Mouse (Mus musculus) neural tube, embryonic 12.5 days (tissue): Measurements from ENCODE around the gene Scamp1. TPM values are rescaled to one million over a fixed set of nuclear protein-coding genes. Genes with fewer than 3 reads are reported as not detected.
"Not testable (repeated sequence)": the region's sequence is repeated elsewhere in the genome, so short reads cannot be mapped to it uniquely, and the experiment has no call there.

ENCODE experiments used
- ATAC-seq: fragments of 200-750 bp; cut with Nextera tagmentation; 2 replicates; pipeline ENCODE4 v1.8.0; 2017; ENCODE audit warnings: low read depth, mild to moderate bottlenecking, moderate TSS enrichment, moderate library complexity; ENCODE audit not compliant: low FRiP score
- H3K27ac ChIP-seq: fragments of 300-500 bp; sonication (generic); 2 replicates; pipeline ENCODE4 v1.5.1; 2016
- H3K27me3 ChIP-seq: fragments of 300-500 bp; sonication (generic); replicated peaks from 2 replicates; pipeline ENCODE4 v1.6.1; 2016; ENCODE audit warnings: mild to moderate bottlenecking
- H3K36me3 ChIP-seq: fragments of 300-500 bp; sonication (generic); 2 replicates; pipeline ENCODE4 v1.6.1; 2016; ENCODE audit warnings: mild to moderate bottlenecking
- H3K4me1 ChIP-seq: fragments of 300-500 bp; sonication (generic); 2 replicates; pipeline ENCODE4 v1.6.1; 2016
- H3K4me2 ChIP-seq: fragments of 300-500 bp; sonication (generic); replicated peaks from 2 replicates; pipeline ENCODE4 v1.6.1; 2016; ENCODE audit warnings: mild to moderate bottlenecking
- H3K4me3 ChIP-seq: fragments of 300-500 bp; sonication (generic); 2 replicates; pipeline ENCODE4 v1.5.1; 2016
- H3K9ac ChIP-seq: fragments of 300-500 bp; sonication (generic); 2 replicates; pipeline ENCODE4 v1.6.1; 2016; ENCODE audit warnings: mild to moderate bottlenecking
- H3K9me3 ChIP-seq: fragments of 300-500 bp; sonication (generic); 2 replicates; pipeline ENCODE4 v1.6.1; 2016; ENCODE audit warnings: mild to moderate bottlenecking
- WGBS: fragments of 180-500 bp; shearing (Covaris S2); methylation state at CpG from one replicate; pipeline ENCODE4 v1.1.7; 2016; 5-methylcytosine and 5-hydroxymethylcytosine counted together
- polyA plus RNA-seq: library from polyadenylated mRNA; unstranded; fragments of >200 nt; fragmentation: Nextera tagmentation; extraction: Ambion mirVana; gene quantifications from 2 replicates; pipeline ENCODE4 v1.2.1, GENCODE M21; 2016

The Scamp1 gene
- 71.4 and 77.4 TPM in 2 replicates for polyA plus RNA-seq

GRCm38 (mm10) chr13:94285281-94285871 is at the start of gene Scamp1:
Gene Scamp1 (minus strand): TSS chr13:94285857.
- H3K27me3 ChIP-seq, result no peaks in the 10 kb centered on the region
- peak within 1 kb of the TSS; percentile 62 for H3K27ac ChIP-seq
- peak within 1 kb of the TSS; percentile 97 for H3K4me3 ChIP-seq
- peak within 1 kb of the TSS; percentile 80 for H3K4me2 ChIP-seq
- H3K9ac ChIP-seq, result peak within 1 kb of the TSS; percentile 91
- under 1% methylated on average over 62 of the region's 62 CpGs for WGBS
- no peaks in the 10 kb centered on the region for H3K9me3 ChIP-seq
- no peaks in the 10 kb centered on the region for H3K36me3 ChIP-seq
- ATAC-seq, result peak; percentile 98
- peaks cover 7% of the 10 kb centered on the region for H3K4me1 ChIP-seq

- Histone ChIP-seq H3K9me3 (no peaks in the 10 kb centered on the region), H3K4me3 (no peak overlapping the region), H3K4me2 (no peak overlapping the region), H3K4me1 (no peaks in the 10 kb centered on the region), H3K27me3 (no peaks in the 10 kb centered on the region), H3K36me3 (no peaks in the 10 kb centered on the region), H3K27ac (no peak overlapping the region), H3K9ac (no peak overlapping the region)
- ATAC-seq, result no peak
- WGBS, result 80% methylated on average over 3 of the region's 3 CpGs
Measured at GRCm38 (mm10) chr13:94330392-94330979, 44.8 kb upstream of the Scamp1 start.

DNA sequence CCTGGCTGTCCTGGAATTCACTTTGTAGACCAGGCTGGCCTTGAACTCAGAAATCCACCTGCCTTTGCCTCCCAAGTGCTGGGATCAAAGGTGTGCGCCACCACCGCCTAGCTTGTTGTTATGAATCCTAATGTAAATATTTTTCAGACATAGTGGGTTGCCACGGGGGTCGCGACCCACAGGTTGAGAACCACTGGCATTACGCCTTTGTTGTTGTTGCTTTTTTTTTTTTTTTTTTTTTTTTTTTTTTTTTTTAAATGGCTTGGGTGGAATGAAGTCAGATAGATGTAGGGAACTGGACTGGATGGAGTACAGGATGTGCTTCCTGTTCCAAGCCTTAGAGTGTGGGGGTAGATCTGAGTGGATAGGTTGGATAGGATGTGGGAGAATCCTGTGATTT is 43.3 kb upstream of the Scamp1 start:
- H3K36me3 ChIP-seq, H3K4me2 ChIP-seq, ATAC-seq, H3K9ac ChIP-seq, H3K4me3 ChIP-seq, H3K27me3 ChIP-seq, H3K4me1 ChIP-seq, H3K9me3 ChIP-seq, H3K27ac ChIP-seq: not testable (repeated sequence)
- WGBS, result 89% methylated on average over 6 of the region's 6 CpGs

DNA sequence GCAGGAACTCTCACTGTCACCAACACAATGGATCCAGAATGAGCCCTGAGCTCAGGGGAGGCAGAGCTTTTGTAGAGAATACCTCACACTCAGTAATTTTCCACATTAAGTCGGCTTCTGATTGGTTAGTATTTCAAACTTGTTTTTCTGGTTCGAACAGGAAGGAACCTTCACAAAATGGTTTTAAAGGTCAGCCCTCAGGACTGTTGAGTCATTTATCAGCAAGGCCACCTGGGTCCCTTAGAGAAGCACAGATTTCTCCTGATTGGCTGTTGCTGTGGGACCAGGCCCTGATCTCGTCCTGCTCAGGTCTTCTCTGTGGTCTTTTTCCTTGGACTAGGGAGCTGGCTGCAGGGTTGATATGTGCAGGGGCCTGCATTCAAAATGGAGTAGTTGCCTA is 42.4 kb upstream of the Scamp1 start:
- 75% methylated on average over 3 of the region's 3 CpGs for WGBS
- H3K4me1 ChIP-seq, result no peaks in the 10 kb centered on the region
- H3K4me3 ChIP-seq, result no peak overlapping the region
- H3K27ac ChIP-seq, result no peak overlapping the region
- ATAC-seq, result no peak
- H3K9me3 ChIP-seq, result peaks cover 8% of the 10 kb centered on the region; the same call in 1 of the 2 replicates
- no peaks in the 10 kb centered on the region for H3K27me3 ChIP-seq
- H3K36me3 ChIP-seq, result no peaks in the 10 kb centered on the region
- H3K9ac ChIP-seq, result no peak overlapping the region
- no peak overlapping the region for H3K4me2 ChIP-seq

DNA sequence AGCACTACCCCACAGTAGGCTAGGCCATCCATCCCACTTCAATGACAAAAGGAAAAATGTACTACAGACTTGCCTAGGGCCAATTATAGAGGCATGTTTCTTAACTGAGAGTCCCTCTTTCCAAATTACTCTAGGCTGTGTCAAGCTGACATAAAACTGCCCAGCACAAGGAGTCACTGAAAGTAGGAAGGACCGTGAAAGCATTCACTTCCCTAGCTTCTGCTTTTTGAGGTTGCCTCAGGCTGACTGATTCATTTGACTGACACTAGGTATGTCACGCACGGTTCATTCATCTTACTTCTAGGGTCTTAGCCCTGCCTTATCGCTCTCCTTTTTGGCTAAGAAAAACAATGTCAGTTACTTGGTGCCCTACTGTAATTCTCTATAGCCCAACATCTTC is 36.8 kb upstream of the Scamp1 start:
- Histone ChIP-seq H3K27ac (no peak overlapping the region), H3K4me1 (no peaks in the 10 kb centered on the region), H3K36me3 (no peaks in the 10 kb centered on the region), H3K9me3 (peaks cover 9% of the 10 kb centered on the region; the same call in 1 of the 2 replicates), H3K4me2 (no peak overlapping the region), H3K4me3 (no peak overlapping the region), H3K9ac (no peak overlapping the region), H3K27me3 (no peaks in the 10 kb centered on the region)
- no peak for ATAC-seq
- 85% methylated on average over 4 of the region's 4 CpGs for WGBS

DNA sequence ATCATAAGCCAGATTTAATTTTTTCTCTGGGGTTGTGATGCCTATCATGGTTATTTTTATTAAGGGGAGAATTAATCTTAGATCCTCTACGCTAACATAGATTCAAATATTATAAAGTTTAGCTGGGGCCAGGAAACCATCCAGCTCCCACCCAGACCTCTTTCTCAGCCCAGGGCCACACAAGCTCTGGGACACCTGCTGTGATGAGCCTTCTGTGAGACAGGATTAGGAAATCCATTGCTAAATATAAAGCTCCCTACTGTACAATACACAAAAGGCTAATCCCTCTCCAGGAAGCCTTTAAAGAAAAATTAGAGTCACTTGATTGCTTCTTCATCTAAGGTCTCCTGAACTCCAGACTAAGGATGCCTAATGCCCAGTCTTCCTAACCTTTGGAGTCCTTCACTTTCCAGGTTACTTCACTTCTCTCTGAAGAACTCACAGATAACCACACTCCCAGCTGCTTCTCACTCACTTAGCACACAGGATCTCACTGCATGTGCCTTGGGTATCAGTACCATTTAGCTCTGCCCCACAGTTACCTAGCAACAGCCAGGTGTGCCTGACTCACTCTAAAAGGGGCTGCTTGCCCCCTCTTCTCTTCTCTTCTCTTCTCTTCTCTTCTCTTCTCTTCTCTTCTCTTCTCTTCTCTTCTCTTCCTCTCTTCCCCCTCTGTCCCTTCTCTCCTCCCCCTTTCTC is 35.6 kb upstream of the Scamp1 start:
- no peaks in the 10 kb centered on the region for H3K27me3 ChIP-seq
- H3K4me2 ChIP-seq, result no peak overlapping the region
- no peak overlapping the region for H3K27ac ChIP-seq
- H3K4me3 ChIP-seq, result no peak overlapping the region
- no peak for ATAC-seq
- no peaks in the 10 kb centered on the region for H3K36me3 ChIP-seq
- 91% methylated on average over 1 of the region's 1 CpGs for WGBS
- peaks cover 9% of the 10 kb centered on the region; the same call in 1 of the 2 replicates for H3K9me3 ChIP-seq
- peaks cover 4% of the 10 kb centered on the region; the same call in 1 of the 2 replicates for H3K4me1 ChIP-seq
- no peak overlapping the region for H3K9ac ChIP-seq

DNA sequence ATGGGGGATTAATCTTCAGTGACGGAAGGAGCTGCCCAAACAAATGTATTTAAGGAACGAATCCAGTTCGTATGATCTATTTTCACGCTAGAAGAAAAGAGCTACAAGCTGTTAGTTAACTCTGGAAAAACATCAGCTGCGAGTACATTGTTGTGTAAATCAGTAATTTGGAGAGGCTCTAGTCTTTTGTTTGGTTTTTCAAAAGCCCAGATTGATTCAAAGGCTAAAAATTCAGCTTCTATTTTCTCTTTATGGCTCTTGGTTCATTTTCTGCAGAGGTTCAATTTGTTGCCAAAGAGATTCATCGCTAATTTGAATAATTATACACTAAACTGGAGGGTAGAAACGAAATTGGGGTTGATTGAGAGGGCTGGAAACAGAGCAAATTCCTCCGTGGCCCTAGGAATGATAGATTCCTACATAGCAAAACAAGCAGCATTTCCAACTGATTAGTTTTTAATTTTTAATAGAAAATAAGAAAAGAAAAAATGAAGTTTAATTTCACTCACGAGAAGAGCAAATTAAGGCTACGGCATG is 31.4 kb upstream of the Scamp1 start:
- no peak overlapping the region for H3K9ac ChIP-seq
- 51% methylated on average over 10 of the region's 10 CpGs for WGBS
- H3K27ac ChIP-seq, result no peak overlapping the region

DNA sequence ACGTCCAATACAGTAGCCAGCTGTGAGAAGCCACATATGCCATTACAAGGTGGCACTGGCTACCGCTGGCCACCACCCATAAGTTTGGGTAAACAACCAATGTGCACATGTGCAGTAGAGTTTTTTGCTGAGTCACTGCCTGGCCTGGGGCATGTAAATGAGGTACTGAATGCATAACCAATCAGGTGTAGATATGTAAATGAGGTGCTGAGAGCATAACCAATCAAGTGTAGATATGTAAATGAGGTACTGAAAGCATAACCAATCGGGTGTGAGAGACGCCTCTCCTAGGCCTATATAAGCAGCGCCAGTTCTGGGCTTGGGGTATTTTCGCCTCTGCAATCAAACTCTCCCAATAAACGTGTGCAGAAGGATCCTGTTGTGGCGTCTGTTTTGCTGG is 27.2 kb upstream of the Scamp1 start:
- H3K4me2 ChIP-seq, H3K4me1 ChIP-seq, ATAC-seq, H3K36me3 ChIP-seq, H3K27me3 ChIP-seq, H3K4me3 ChIP-seq, H3K9ac ChIP-seq, H3K9me3 ChIP-seq, H3K27ac ChIP-seq: not testable (repeated sequence)
- 92% methylated on average over 8 of the region's 8 CpGs for WGBS

More for the DNA sequence above, 31.4 kb upstream of the Scamp1 start:
- H3K4me3 ChIP-seq, result no peak overlapping the region
- no peak for ATAC-seq
- no peaks in the 10 kb centered on the region for H3K27me3 ChIP-seq
- no peaks in the 10 kb centered on the region for H3K36me3 ChIP-seq
- no peak overlapping the region for H3K4me2 ChIP-seq
- H3K4me1 ChIP-seq, result peaks cover 4% of the 10 kb centered on the region; the same call in 1 of the 2 replicates
- H3K9me3 ChIP-seq, result no peaks in the 10 kb centered on the region

- Histone ChIP-seq H3K27ac (no peak overlapping the region), H3K4me1 (peaks cover 3% of the 10 kb centered on the region; the same call in 1 of the 2 replicates), H3K4me2 (no peak overlapping the region), H3K27me3 (no peaks in the 10 kb centered on the region), H3K9me3 (no peaks in the 10 kb centered on the region), H3K4me3 (no peak overlapping the region), H3K9ac (no peak overlapping the region), H3K36me3 (no peaks in the 10 kb centered on the region)
- 79% methylated on average over 2 of the region's 2 CpGs for WGBS
- ATAC-seq, result no peak
Measured at GRCm38 (mm10) chr13:94308279-94308678, 22.6 kb upstream of the Scamp1 start.

- H3K4me2 ChIP-seq, result no peak overlapping the region
Measured at GRCm38 (mm10) chr13:94307531-94307930, 21.9 kb upstream of the Scamp1 start.

GRCm38 (mm10) chr13:94306968-94307289 is 21.3 kb upstream of the Scamp1 start:
- Histone ChIP-seq H3K27me3 (no peaks in the 10 kb centered on the region), H3K9me3 (no peaks in the 10 kb centered on the region), H3K27ac (no peak overlapping the region), H3K9ac (no peak overlapping the region), H3K4me2 (peak overlapping the region; percentile 52), H3K36me3 (no peaks in the 10 kb centered on the region), H3K4me3 (no peak overlapping the region), H3K4me1 (peaks cover 3% of the 10 kb centered on the region; the same call in 1 of the 2 replicates)
- peak; percentile 43; the same call in 1 of the 2 replicates for ATAC-seq
- WGBS, result 22% methylated on average over 5 of the region's 5 CpGs

More at GRCm38 (mm10) chr13:94307531-94307930, 21.9 kb upstream of the Scamp1 start:
- Histone ChIP-seq H3K4me1 (peaks cover 3% of the 10 kb centered on the region; the same call in 1 of the 2 replicates), H3K4me3 (no peak overlapping the region), H3K9me3 (no peaks in the 10 kb centered on the region), H3K27me3 (no peaks in the 10 kb centered on the region), H3K36me3 (no peaks in the 10 kb centered on the region), H3K27ac (no peak overlapping the region), H3K9ac (no peak overlapping the region)
- ATAC-seq, result no peak
- WGBS, result 89% methylated on average over 7 of the region's 7 CpGs

DNA sequence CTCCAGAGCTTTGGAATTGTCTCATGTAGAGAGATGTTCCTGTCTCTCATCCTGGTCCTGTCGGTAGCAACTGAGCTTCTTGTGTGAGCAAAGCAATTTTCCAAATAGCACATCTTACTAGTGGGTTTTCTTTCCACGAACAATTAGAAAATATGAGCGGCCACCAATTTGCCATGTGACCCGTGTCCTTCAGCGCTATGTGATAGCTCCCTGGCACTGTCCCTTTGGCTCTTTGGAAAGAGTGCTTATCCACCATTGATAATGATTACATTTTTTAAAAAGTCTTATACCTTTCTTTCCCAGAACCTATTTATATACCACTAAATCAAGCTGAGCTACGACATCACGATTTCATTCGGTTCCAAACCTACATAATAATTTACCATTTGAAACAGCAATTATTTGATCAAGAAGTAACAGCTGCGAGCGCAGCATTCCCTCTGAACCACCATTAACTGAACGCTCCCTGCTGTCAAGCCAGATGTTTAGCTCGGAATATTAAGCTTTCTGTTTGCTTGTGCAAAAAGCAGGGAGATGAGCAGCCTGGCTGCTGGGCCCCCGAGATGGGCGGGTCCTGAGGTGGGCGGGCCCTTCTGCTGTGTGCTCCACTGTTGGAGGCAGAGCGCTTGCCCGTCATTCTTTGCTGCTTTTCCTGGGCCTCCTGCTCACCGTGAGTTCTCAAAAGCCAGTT is 20.8 kb upstream of the Scamp1 start:
- no peak overlapping the region for H3K9ac ChIP-seq
- ATAC-seq, result peak; percentile 94
- no peaks in the 10 kb centered on the region for H3K9me3 ChIP-seq
- H3K4me2 ChIP-seq, result peak overlapping the region; percentile 52
- H3K4me3 ChIP-seq, result no peak overlapping the region
- WGBS, result 42% methylated on average over 18 of the region's 18 CpGs
- H3K27me3 ChIP-seq, result no peaks in the 10 kb centered on the region
- no peaks in the 10 kb centered on the region for H3K36me3 ChIP-seq
- no peak overlapping the region for H3K27ac ChIP-seq
- peaks cover 3% of the 10 kb centered on the region; the same call in 1 of the 2 replicates for H3K4me1 ChIP-seq
